Mouse (Mus musculus) thymus, adult 2 months (tissue): ENCODE data around the gene Plrg1. TPM values are rescaled to one million over a fixed set of nuclear protein-coding genes. Genes with fewer than 3 reads are reported as not detected.

Experiments
- DNase-seq: peaks from one replicate; pipeline ENCODE4 v3.0.0; 2021
- H3K27ac ChIP-seq: fragments of 200-500 bp; 2 replicates; pipeline ENCODE4 v1.5.1; 2012; ENCODE audit warnings: low read length, control low read depth; ENCODE audit not compliant: control insufficient read depth, insufficient read depth
- H3K27me3 ChIP-seq: fragments of 200-500 bp; 2 replicates; pipeline ENCODE4 v1.6.1; 2012; ENCODE audit warnings: mild to moderate bottlenecking, low read length, moderate library complexity, mixed read lengths; ENCODE audit not compliant: control insufficient read depth, insufficient read depth
- H3K36me3 ChIP-seq: fragments of 200-500 bp; 2 replicates; pipeline ENCODE4 v1.6.1; 2012; ENCODE audit warnings: mild to moderate bottlenecking, low read length, moderate library complexity; ENCODE audit not compliant: control insufficient read depth, insufficient read depth
- H3K4me1 ChIP-seq: fragments of 200-500 bp; replicated peaks from 2 replicates; pipeline ENCODE4 v1.6.1; 2012; ENCODE audit warnings: low read length; ENCODE audit not compliant: control insufficient read depth, insufficient read depth
- H3K4me3 ChIP-seq: fragments of 200-500 bp; 2 replicates; pipeline ENCODE4 v1.5.1; 2012; ENCODE audit warnings: mild to moderate bottlenecking, low read length, control low read depth, moderate library complexity; ENCODE audit not compliant: control insufficient read depth, insufficient read depth
- CTCF ChIP-seq: fragments of 200-500 bp; IDR thresholded peaks from 2 replicates; pipeline ENCODE4 v1.5.1; 2012; ENCODE audit warnings: mild to moderate bottlenecking, control low read depth, low read length, moderate library complexity, borderline replicate concordance; ENCODE audit not compliant: control insufficient read depth, poor library complexity, insufficient read depth; ENCODE audit errors: extremely low read depth
- POLR2A ChIP-seq: fragments of 200-500 bp; IDR thresholded peaks from 2 replicates; pipeline ENCODE4 v1.6.1; 2012; ENCODE audit warnings: mild to moderate bottlenecking, low read length, control low read depth, moderate library complexity; ENCODE audit not compliant: control insufficient read depth, poor library complexity, insufficient read depth; ENCODE audit errors: extremely low read depth
- WGBS: fragments of 180-500 bp; shearing (Covaris S2); methylation state at CpG from one replicate; pipeline ENCODE4 v1.1.7; 2018; 5-methylcytosine and 5-hydroxymethylcytosine counted together
- polyA plus RNA-seq: library from polyadenylated mRNA; depleted of rRNA; stranded (reverse); fragments of >200 nt; gene quantifications from 2 replicates; pipeline ENCODE4 v1.2.3, GENCODE M21; 2012; rRNA removed

Gene Plrg1
- polyA plus RNA-seq, 1 experiment: 55.9 TPM

DNA sequence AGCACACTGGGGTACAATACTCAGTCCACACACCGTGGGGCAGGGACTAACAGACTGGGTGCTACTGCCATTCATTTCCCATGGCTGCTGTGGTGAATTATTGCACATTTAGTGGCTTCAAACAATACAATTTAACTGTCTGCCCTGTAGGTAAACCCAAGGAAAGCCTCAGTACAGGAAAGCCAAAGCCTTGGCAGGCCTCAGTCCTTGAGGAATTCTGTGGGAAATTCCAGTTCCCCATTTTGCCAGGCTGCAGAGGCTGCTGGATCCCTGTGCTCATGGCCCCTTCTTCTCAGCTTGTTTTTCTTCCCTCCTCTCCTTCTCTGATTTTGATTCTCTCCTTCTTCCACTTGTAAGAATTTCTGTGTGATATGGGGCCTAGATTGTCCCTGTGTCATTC, 59.6 kb downstream of the Plrg1 start:
- TF ChIP-seq POLR2A (no peak), CTCF (no peak)

DNA sequence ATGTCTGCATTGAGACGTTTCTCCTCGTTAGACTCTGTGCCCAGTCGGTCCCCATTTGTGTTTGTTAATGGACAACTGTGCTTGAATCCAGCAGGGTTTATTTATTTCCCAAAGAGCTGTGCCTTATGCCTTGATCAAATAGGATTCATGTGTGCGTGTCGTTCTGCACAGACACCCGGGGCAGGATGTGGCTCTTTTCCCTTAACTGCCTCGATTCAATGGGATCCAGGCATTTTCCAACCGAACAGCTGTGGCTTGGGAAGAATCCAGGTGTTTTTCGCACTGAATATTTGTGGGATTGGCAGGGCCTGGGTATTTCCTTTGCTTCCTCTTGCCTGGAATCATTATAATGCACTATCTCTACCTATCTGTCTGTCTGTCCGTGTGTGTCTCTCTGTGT, 62.3 kb downstream of the Plrg1 start:
- Histone ChIP-seq H3K4me3 (no peak overlapping the region), H3K36me3 (no peaks in the 10 kb centered on the region), H3K27me3 (no peaks in the 10 kb centered on the region), H3K27ac (no peak overlapping the region), H3K4me1 (no peaks in the 10 kb centered on the region)
- WGBS: 84% methylated on average over 10 of the region's 10 CpGs
- DNase-seq: no peak
- TF ChIP-seq CTCF (no peak), POLR2A (no peak)

More for the DNA sequence above, 59.6 kb downstream of the Plrg1 start:
- H3K27me3 ChIP-seq: no peaks in the 10 kb centered on the region
- DNase-seq: no peak
- 57% methylated on average over 1 of the region's 1 CpGs for WGBS
- no peaks in the 10 kb centered on the region for H3K36me3 ChIP-seq
- no peak overlapping the region for H3K27ac ChIP-seq
- H3K4me3 ChIP-seq: no peak overlapping the region
- no peaks in the 10 kb centered on the region for H3K4me1 ChIP-seq

Other genes with a start within 250 kb of the Plrg1 start
- not detected in 2 replicates for gene Rbm46, start 179.0 kb upstream of the Plrg1 start, polyA plus RNA-seq
- 0.15 and 0.22 TPM in 2 replicates for gene Lrat, start 151.5 kb upstream of the Plrg1 start, polyA plus RNA-seq
- gene Fgg, start 47.8 kb upstream of the Plrg1 start, polyA plus RNA-seq: 0.65 and 4.3 TPM in 2 replicates
- 0.08 and 1.0 TPM in 2 replicates for gene Fga, start 29.4 kb upstream of the Plrg1 start, polyA plus RNA-seq
- 0.15 and 1.8 TPM in 2 replicates for gene Fgb, start 5.7 kb upstream of the Plrg1 start, polyA plus RNA-seq
- gene Dchs2, start 72.4 kb downstream of the Plrg1 start, polyA plus RNA-seq: 0.31 and 0.32 TPM in 2 replicates